Mouse (Mus musculus): ENCODE measurements around the gene Map2k5. TPM values are rescaled to one million over a fixed set of nuclear protein-coding genes. Genes with fewer than 3 reads are reported as not detected.

The Map2k5 gene
- total RNA-seq, 2 experiments from 2014 or later = 18.9 to 19.2 TPM

- no peak for DNase-seq
- intact Hi-C loops (cut with DNase I) = no loop called here
These were observed 29.6 kb downstream of the Map2k5 start for GRCm38 (mm10) chr9:63348146-63348545.

GRCm38 (mm10) chr9:63346029-63346428 lies 31.7 kb downstream of the Map2k5 start:
- DNase-seq = peak in 1 of 2 experiments; percentile 17
- intact Hi-C loops (cut with DNase I) = no loop called here

GRCm38 (mm10) chr9:63341761-63342160 lies 35.9 kb downstream of the Map2k5 start:
- no peak for DNase-seq
- intact Hi-C loops (cut with DNase I) = no loop called here

- no peak for DNase-seq
- intact Hi-C loops (cut with DNase I) = no loop called here
These were observed 38.4 kb downstream of the Map2k5 start for GRCm38 (mm10) chr9:63339256-63339655.

- no peak for DNase-seq
- intact Hi-C loops (cut with DNase I) = no loop called here
These were observed 39.0 kb downstream of the Map2k5 start for GRCm38 (mm10) chr9:63338716-63339115.

- intact Hi-C loops (cut with DNase I) = no loop called here
- DNase-seq = no peak
These were observed 41.9 kb downstream of the Map2k5 start for GRCm38 (mm10) chr9:63335816-63336215.

- DNase-seq = no peak
- intact Hi-C loops (cut with DNase I) = no loop called here
These were observed 44.6 kb downstream of the Map2k5 start for GRCm38 (mm10) chr9:63333074-63333473.

- intact Hi-C loops (cut with DNase I) = no loop called here
- no peak for DNase-seq
These were observed 46.5 kb downstream of the Map2k5 start for GRCm38 (mm10) chr9:63331246-63331645.

GRCm38 (mm10) chr9:63328958-63329685 lies 48.6 kb downstream of the Map2k5 start:
- intact Hi-C loops (cut with DNase I) = no loop called here

GRCm38 (mm10) chr9:63315231-63315630 lies 62.5 kb downstream of the Map2k5 start:
- DNase-seq = no peak
- intact Hi-C loops (cut with DNase I) = no loop called here

More at GRCm38 (mm10) chr9:63328958-63329685, 48.6 kb downstream of the Map2k5 start:
- DNase-seq = no peak

GRCm38 (mm10) chr9:63314126-63314525 lies 63.6 kb downstream of the Map2k5 start:
- DNase-seq = no peak
- intact Hi-C loops (cut with DNase I) = no loop called here

GRCm38 (mm10) chr9:63309956-63310355 lies 67.7 kb downstream of the Map2k5 start:
- DNase-seq = peak in 1 of 2 experiments; percentile 25

GRCm38 (mm10) chr9:63309008-63309407 lies 68.7 kb downstream of the Map2k5 start:
- intact Hi-C loops (cut with DNase I) = no loop called here
- peak in 1 of 2 experiments; percentile 30 for DNase-seq

More at GRCm38 (mm10) chr9:63309956-63310355, 67.7 kb downstream of the Map2k5 start:
- intact Hi-C loops (cut with DNase I) = no loop called here

- DNase-seq = no peak
- intact Hi-C loops (cut with DNase I) = no loop called here
These were observed 69.3 kb downstream of the Map2k5 start for GRCm38 (mm10) chr9:63308441-63308840.

GRCm38 (mm10) chr9:63302511-63302910 lies 75.2 kb downstream of the Map2k5 start:
- intact Hi-C loops (cut with DNase I) = no loop called here

GRCm38 (mm10) chr9:63298656-63299055 lies 79.0 kb downstream of the Map2k5 start:
- no peak for DNase-seq
- intact Hi-C loops (cut with DNase I) = no loop called here

More at GRCm38 (mm10) chr9:63302511-63302910, 75.2 kb downstream of the Map2k5 start:
- DNase-seq = peak; percentile 33 to 60

GRCm38 (mm10) chr9:63295551-63295958 lies 82.1 kb downstream of the Map2k5 start:
- no peak for DNase-seq
- intact Hi-C loops (cut with DNase I) = no loop called here

- DNase-seq = no peak
- intact Hi-C loops (cut with DNase I) = no loop called here
These were observed 82.9 kb downstream of the Map2k5 start for GRCm38 (mm10) chr9:63294846-63295245.

- intact Hi-C loops (cut with DNase I) = no loop called here
- no peak for DNase-seq
These were observed 83.8 kb downstream of the Map2k5 start for GRCm38 (mm10) chr9:63293781-63294480.

- intact Hi-C loops (cut with DNase I) = no loop called here
- no peak for DNase-seq
These were observed 89.0 kb downstream of the Map2k5 start for GRCm38 (mm10) chr9:63288676-63289075.

GRCm38 (mm10) chr9:63284392-63284791 lies 93.3 kb downstream of the Map2k5 start:
- DNase-seq = no peak
- intact Hi-C loops (cut with DNase I) = no loop called here

GRCm38 (mm10) chr9:63281996-63282395 lies 95.7 kb downstream of the Map2k5 start:
- DNase-seq = no peak
- intact Hi-C loops (cut with DNase I) = no loop called here
